Mouse (Mus musculus) liver, embryonic 16.5 days (tissue): ENCODE data around the gene Efl1. TPM values are rescaled to one million over a fixed set of nuclear protein-coding genes. Genes with fewer than 3 reads are reported as not detected.
A peak's percentile ranks its signal among the peaks of the same experiment; 100 is the strongest.

Experiments used
- ATAC-seq: fragments of 200-750 bp; cut with Nextera tagmentation; 2 replicates; pipeline ENCODE4 v1.8.0; 2017; ENCODE audit warnings: low read depth, mild to moderate bottlenecking, moderate number of reproducible peaks, moderate library complexity
- H3K27ac ChIP-seq: fragments of 300-500 bp; sonication (generic); 2 replicates; pipeline ENCODE4 v1.5.1; 2014; ENCODE audit warnings: mild to moderate bottlenecking, low read length
- H3K27me3 ChIP-seq: fragments of 300-500 bp; sonication (generic); 2 replicates; pipeline ENCODE4 v1.6.1; 2014; ENCODE audit warnings: low read depth, low read length, mixed read lengths; ENCODE audit not compliant: control insufficient read depth, insufficient read depth
- H3K36me3 ChIP-seq: fragments of 300-500 bp; sonication (generic); 2 replicates; pipeline ENCODE4 v1.6.1; 2014; ENCODE audit warnings: mild to moderate bottlenecking; ENCODE audit not compliant: control insufficient read depth, insufficient read depth
- H3K4me1 ChIP-seq: fragments of 300-500 bp; sonication (generic); 2 replicates; pipeline ENCODE4 v1.6.1; 2014; ENCODE audit warnings: low read depth, low read length, mixed read lengths; ENCODE audit not compliant: control insufficient read depth
- H3K4me2 ChIP-seq: fragments of 300-500 bp; sonication (generic); 2 replicates; pipeline ENCODE4 v1.6.1; 2014; ENCODE audit warnings: low read depth, low read length, mixed read lengths
- H3K4me3 ChIP-seq: fragments of 300-500 bp; sonication (generic); 2 replicates; pipeline ENCODE4 v1.5.1; 2014; ENCODE audit warnings: low read depth, mild to moderate bottlenecking, low read length
- H3K9ac ChIP-seq: fragments of 300-500 bp; sonication (generic); 2 replicates; pipeline ENCODE4 v1.6.1; 2014; ENCODE audit warnings: low read depth, low read length
- H3K9me3 ChIP-seq: fragments of 300-500 bp; sonication (generic); replicated peaks from 2 replicates; pipeline ENCODE4 v1.6.1; 2016; ENCODE audit warnings: low read length; ENCODE audit not compliant: control insufficient read depth
- WGBS: fragments of 180-500 bp; shearing (Covaris S2); extraction: QIAGEN DNeasy Blood & Tissue Kit; methylation state at CpG from one replicate; pipeline ENCODE4 v1.1.7; 2014; ENCODE audit not compliant: insufficient replicate concordance; 5-methylcytosine and 5-hydroxymethylcytosine counted together
- polyA plus RNA-seq: library from polyadenylated mRNA; unstranded; fragments of >200 nt; fragmentation: Nextera tagmentation; extraction: Ambion mirVana; gene quantifications from 2 replicates; pipeline ENCODE4 v1.2.1, GENCODE M21; 2015

Gene Efl1
- polyA plus RNA-seq, 1 experiment from 2014 or later = 8.0 TPM

DNA sequence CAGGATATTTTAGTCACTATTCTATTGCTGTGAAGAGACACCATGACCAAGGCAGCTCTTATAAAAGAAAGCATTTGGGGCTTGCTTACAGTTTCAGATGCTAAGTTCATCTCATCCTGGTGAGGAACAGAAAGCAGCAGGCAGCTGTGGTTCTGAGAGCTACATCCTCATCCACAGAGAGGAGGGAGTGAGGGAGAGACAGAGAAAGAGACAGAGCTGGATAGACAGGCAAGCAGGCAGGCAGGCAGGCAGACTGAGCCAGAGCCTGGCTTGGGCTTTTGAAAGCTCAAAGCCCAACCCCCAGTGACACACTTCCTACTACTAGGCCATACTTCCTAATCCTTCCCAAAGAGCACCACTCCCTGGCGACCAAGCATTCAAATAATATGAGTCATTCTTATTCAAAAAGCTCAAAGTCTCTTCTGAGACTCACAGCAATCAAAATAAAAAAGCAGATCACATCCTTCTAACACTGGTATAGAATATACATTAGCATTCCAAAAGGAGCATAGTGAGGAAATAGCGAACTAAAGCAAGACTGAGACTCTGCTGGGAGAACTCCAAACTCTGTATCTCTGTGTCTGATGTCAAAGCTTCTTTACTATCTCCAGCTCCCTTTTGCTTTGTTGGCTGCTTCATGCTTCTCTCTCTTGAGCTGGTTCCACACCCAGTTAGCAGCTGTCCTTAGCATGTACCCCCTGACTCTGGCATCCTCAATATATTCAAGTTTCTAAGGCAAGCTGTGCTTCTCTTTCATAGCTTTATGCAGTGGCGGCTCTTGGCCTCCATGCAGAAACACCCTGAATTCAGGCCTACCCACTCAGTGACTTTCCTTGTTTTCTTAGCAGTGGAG, 86.6 kb downstream of the Efl1 start:
- ATAC-seq = no peak
- H3K27me3 ChIP-seq = no peaks in the 10 kb centered on the region
- H3K9ac ChIP-seq = no peak overlapping the region
- peaks cover 2% of the 10 kb centered on the region; the same call in 1 of the 2 replicates for H3K36me3 ChIP-seq
- H3K4me2 ChIP-seq = no peak overlapping the region
- no peaks in the 10 kb centered on the region for H3K9me3 ChIP-seq
- 71% methylated on average over 3 of the region's 3 CpGs for WGBS
- no peak overlapping the region for H3K27ac ChIP-seq
- H3K4me3 ChIP-seq = no peak overlapping the region
- no peaks in the 10 kb centered on the region for H3K4me1 ChIP-seq

GRCm38 (mm10) chr7:82743116-82743765, 94.8 kb downstream of the Efl1 start:
- no peaks in the 10 kb centered on the region for H3K4me1 ChIP-seq
- no peak overlapping the region for H3K27ac ChIP-seq
- H3K4me3 ChIP-seq = no peak overlapping the region
- no peaks in the 10 kb centered on the region for H3K27me3 ChIP-seq
- no peak overlapping the region for H3K9ac ChIP-seq
- 79% methylated on average over 11 of the region's 11 CpGs for WGBS
- no peak for ATAC-seq
- H3K9me3 ChIP-seq = no peaks in the 10 kb centered on the region
- H3K4me2 ChIP-seq = no peak overlapping the region
- no peaks in the 10 kb centered on the region for H3K36me3 ChIP-seq

- Histone ChIP-seq H3K36me3 (no peaks in the 10 kb centered on the region), H3K4me3 (no peak overlapping the region), H3K9ac (no peak overlapping the region), H3K27me3 (no peaks in the 10 kb centered on the region), H3K27ac (no peak overlapping the region), H3K4me1 (no peaks in the 10 kb centered on the region), H3K4me2 (no peak overlapping the region), H3K9me3 (no peaks in the 10 kb centered on the region)
- WGBS = 53% methylated on average over 18 of the region's 18 CpGs
- no peak for ATAC-seq
Measured at GRCm38 (mm10) chr7:82744167-82744715, 95.8 kb downstream of the Efl1 start.

DNA sequence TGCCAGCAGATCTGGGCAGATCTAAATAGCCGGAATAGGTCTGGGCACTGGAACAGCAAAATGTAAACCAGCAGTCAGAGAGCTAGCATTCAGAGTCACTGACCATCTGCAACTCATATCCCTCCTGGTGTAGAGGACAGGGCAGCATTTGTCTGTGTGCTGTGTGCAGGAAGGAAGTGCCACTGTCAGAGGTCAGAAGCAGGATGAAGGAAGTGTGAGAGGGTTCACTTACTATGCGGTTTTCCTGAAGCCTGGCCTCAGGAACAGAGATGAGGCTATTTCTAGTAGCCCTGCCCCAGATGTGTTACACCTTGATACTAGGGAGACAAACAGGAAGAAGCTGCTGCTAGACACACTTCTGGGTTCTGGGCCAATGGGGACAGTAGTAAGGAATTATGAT, 100.4 kb downstream of the Efl1 start:
- no peaks in the 10 kb centered on the region for H3K4me1 ChIP-seq
- H3K9me3 ChIP-seq = no peaks in the 10 kb centered on the region
- no peak overlapping the region for H3K9ac ChIP-seq
- 0 out of 2 replicates have a peak, but pooled peaks have one; percentile 21 for ATAC-seq
- no peak overlapping the region for H3K27ac ChIP-seq
- WGBS = 43% methylated on average over 2 of the region's 2 CpGs
- H3K4me2 ChIP-seq = no peak overlapping the region
- H3K4me3 ChIP-seq = no peak overlapping the region
- no peaks in the 10 kb centered on the region for H3K27me3 ChIP-seq
- H3K36me3 ChIP-seq = no peaks in the 10 kb centered on the region

- Histone ChIP-seq H3K27ac (no peak overlapping the region), H3K9me3 (no peaks in the 10 kb centered on the region), H3K27me3 (no peaks in the 10 kb centered on the region), H3K4me1 (no peaks in the 10 kb centered on the region), H3K9ac (no peak overlapping the region), H3K4me2 (no peak overlapping the region), H3K36me3 (no peaks in the 10 kb centered on the region), H3K4me3 (no peak overlapping the region)
- no peak for ATAC-seq
- WGBS = 42% methylated on average over 8 of the region's 8 CpGs
Measured at GRCm38 (mm10) chr7:82749239-82749638, 100.8 kb downstream of the Efl1 start.

GRCm38 (mm10) chr7:82752171-82753085, 104.0 kb downstream of the Efl1 start:
- Histone ChIP-seq H3K27ac (no peak overlapping the region), H3K36me3 (no peaks in the 10 kb centered on the region), H3K9me3 (no peaks in the 10 kb centered on the region), H3K4me1 (no peaks in the 10 kb centered on the region), H3K27me3 (no peaks in the 10 kb centered on the region), H3K4me2 (no peak overlapping the region), H3K4me3 (no peak overlapping the region), H3K9ac (no peak overlapping the region)
- no peak for ATAC-seq
- WGBS = 59% methylated on average over 8 of the region's 8 CpGs

GRCm38 (mm10) chr7:82755602-82756155, 107.3 kb downstream of the Efl1 start:
- Histone ChIP-seq H3K4me1 (no peaks in the 10 kb centered on the region), H3K4me2 (no peak overlapping the region), H3K4me3 (no peak overlapping the region), H3K27me3 (no peaks in the 10 kb centered on the region), H3K36me3 (no peaks in the 10 kb centered on the region), H3K9ac (no peak overlapping the region), H3K27ac (no peak overlapping the region), H3K9me3 (no peaks in the 10 kb centered on the region)
- ATAC-seq = no peak
- 63% methylated on average over 8 of the region's 8 CpGs for WGBS

DNA sequence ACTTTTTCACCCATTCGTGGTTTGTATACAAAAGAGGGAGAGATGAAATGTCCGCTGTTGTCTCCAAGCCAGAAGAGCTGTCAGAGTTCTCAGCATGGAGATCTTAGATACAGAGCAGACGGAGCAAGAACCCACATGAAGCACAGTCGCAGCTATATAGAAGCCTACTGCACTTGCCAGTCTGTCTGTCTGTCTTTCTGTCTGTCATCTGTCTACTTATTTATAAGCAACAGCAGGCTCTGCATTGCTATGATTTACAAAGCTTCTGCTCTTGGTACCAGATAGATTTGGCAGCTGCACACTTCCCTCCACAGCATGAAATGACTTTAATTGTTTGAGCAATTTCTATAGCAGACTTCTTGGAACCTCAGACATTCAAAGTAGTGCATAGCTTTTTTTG, 110.1 kb downstream of the Efl1 start:
- no peak for ATAC-seq
- H3K4me3 ChIP-seq = no peak overlapping the region
- no peaks in the 10 kb centered on the region for H3K4me1 ChIP-seq
- no peak overlapping the region for H3K27ac ChIP-seq
- no peak overlapping the region for H3K9ac ChIP-seq
- WGBS = 79% methylated on average over 4 of the region's 4 CpGs
- no peak overlapping the region for H3K4me2 ChIP-seq
- H3K9me3 ChIP-seq = no peaks in the 10 kb centered on the region
- H3K27me3 ChIP-seq = no peaks in the 10 kb centered on the region
- peaks cover 3% of the 10 kb centered on the region; the same call in 1 of the 2 replicates for H3K36me3 ChIP-seq
